Mouse (Mus musculus) kidney, embryonic 14.5 days (tissue): ENCODE measurements around the gene Xylt1. TPM values are rescaled to one million over a fixed set of nuclear protein-coding genes. Genes with fewer than 3 reads are reported as not detected.

ENCODE experiments used
- ATAC-seq: fragments of 200-750 bp; cut with Nextera tagmentation; 2 replicates; pipeline ENCODE4 v1.8.0; 2017; ENCODE audit warnings: moderate number of reproducible peaks, mild to moderate bottlenecking, moderate TSS enrichment, moderate library complexity; ENCODE audit not compliant: low FRiP score, low TSS enrichment
- H3K27ac ChIP-seq: fragments of 300-500 bp; sonication (generic); 2 replicates; pipeline ENCODE4 v1.5.1; 2014; ENCODE audit warnings: low read depth, mild to moderate bottlenecking, low read length, moderate library complexity, mixed read lengths
- H3K27me3 ChIP-seq: fragments of 300-500 bp; sonication (generic); 2 replicates; pipeline ENCODE4 v1.6.1; 2014; ENCODE audit warnings: mild to moderate bottlenecking, low read length; ENCODE audit not compliant: control insufficient read depth, insufficient read depth
- H3K36me3 ChIP-seq: fragments of 300-500 bp; sonication (generic); 2 replicates; pipeline ENCODE4 v1.6.1; 2014; ENCODE audit warnings: low read length, mixed read lengths; ENCODE audit not compliant: control insufficient read depth, insufficient read depth
- H3K4me1 ChIP-seq: fragments of 300-500 bp; sonication (generic); 2 replicates; pipeline ENCODE4 v1.6.1; 2014; ENCODE audit warnings: low read length, mixed read lengths; ENCODE audit not compliant: control insufficient read depth, insufficient read depth
- H3K4me2 ChIP-seq: fragments of 300-500 bp; sonication (generic); replicated peaks from 2 replicates; pipeline ENCODE4 v1.6.1; 2014; ENCODE audit warnings: low read depth, mild to moderate bottlenecking, low read length
- H3K4me3 ChIP-seq: fragments of 300-500 bp; sonication (generic); 2 replicates; pipeline ENCODE4 v1.5.1; 2014; ENCODE audit warnings: mild to moderate bottlenecking, low read length
- H3K9ac ChIP-seq: fragments of 300-500 bp; sonication (generic); 2 replicates; pipeline ENCODE4 v1.6.1; 2014; ENCODE audit warnings: low read depth, mild to moderate bottlenecking, low read length, moderate library complexity
- H3K9me3 ChIP-seq: fragments of 300-500 bp; sonication (generic); 2 replicates; pipeline ENCODE4 v1.6.1; 2016; ENCODE audit warnings: low read length; ENCODE audit not compliant: control insufficient read depth
- WGBS: fragments of 180-500 bp; shearing (Covaris S2); extraction: QIAGEN DNeasy Blood & Tissue Kit; methylation state at CpG from one replicate; pipeline ENCODE4 v1.1.7; 2014; 5-methylcytosine and 5-hydroxymethylcytosine counted together
- polyA plus RNA-seq: library from polyadenylated mRNA; unstranded; fragments of >200 nt; fragmentation: Nextera tagmentation; extraction: Ambion mirVana; gene quantifications from 2 replicates; pipeline ENCODE4 v1.2.1, GENCODE M21; 2014

The Xylt1 gene
- polyA plus RNA-seq, 1 experiment from 2014 or later = 4.6 TPM

DNA sequence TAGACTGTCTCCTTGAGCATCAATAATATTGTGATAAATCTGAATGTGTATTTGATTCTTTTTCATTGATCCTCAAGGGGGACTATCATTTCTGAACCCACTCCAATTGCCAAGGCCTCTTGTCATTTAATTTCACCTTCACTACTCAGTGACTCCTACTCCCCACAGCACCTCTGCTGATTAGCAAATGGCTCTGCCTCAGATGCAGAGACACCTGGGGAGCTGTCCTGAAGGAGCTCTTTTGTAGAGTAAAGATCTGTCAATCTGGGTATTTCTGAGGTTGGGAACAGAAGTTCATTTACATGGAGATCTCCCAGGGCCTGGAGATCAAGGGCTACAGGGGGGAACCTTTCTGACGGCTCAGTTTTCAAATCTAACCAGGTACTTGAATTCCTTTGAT is 98.2 kb downstream of the Xylt1 start:
- Histone ChIP-seq H3K4me3 (no peak overlapping the region), H3K4me2 (no peak overlapping the region), H3K27me3 (no peaks in the 10 kb centered on the region), H3K9me3 (no peaks in the 10 kb centered on the region), H3K36me3 (no peaks in the 10 kb centered on the region), H3K9ac (no peak overlapping the region), H3K27ac (no peak overlapping the region), H3K4me1 (no peaks in the 10 kb centered on the region)
- whole genome bisulfite sequencing = 26% methylated on average over 1 of the region's 1 CpGs
- ATAC-seq = no peak

DNA sequence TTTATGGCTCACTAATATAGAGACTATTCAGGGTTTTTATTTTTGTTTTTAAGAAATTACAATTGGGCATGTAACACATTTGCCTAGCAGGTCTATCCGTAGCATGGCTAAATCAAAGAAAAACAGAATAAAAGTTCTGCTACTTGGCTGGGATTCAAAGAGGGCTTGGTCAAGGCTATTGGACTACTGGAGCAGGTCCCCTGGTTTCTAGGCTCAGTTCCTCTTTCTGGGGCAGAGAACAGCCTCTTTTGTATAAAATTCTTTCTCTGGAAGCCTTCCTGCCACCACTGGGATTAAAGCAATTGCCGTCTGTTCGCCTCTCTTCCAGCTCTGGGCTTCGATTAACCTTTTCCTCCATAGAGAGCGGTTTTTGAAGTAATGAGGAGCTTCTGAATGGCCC is 100.1 kb downstream of the Xylt1 start:
- H3K4me1 ChIP-seq = no peaks in the 10 kb centered on the region
- H3K36me3 ChIP-seq = no peaks in the 10 kb centered on the region
- H3K9me3 ChIP-seq = no peaks in the 10 kb centered on the region
- H3K9ac ChIP-seq = no peak overlapping the region
- ATAC-seq = no peak
- H3K27ac ChIP-seq = no peak overlapping the region
- H3K4me2 ChIP-seq = no peak overlapping the region
- H3K4me3 ChIP-seq = no peak overlapping the region
- H3K27me3 ChIP-seq = no peaks in the 10 kb centered on the region
- 89% methylated on average over 5 of the region's 5 CpGs for WGBS

DNA sequence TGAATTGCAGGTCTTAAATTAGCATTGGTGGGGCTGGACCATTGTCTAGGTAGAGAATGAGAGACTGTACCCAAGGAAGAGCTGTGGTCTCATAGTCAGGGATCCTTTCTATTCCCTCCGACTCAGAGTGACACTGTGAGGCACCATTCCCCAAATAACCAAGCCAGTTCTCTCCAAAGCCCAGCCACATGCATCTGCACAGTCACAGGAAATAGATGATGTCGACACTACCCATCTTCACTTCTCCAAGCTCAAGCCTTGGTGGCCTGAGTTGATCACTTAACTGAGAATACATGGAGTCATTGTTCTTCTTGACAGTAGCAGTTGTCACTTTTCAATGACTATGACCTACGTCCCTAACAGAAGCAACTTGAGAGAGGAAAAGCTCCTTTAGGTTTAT is 100.6 kb downstream of the Xylt1 start:
- no peak overlapping the region for H3K9ac ChIP-seq
- 87% methylated on average over 3 of the region's 3 CpGs for WGBS

DNA sequence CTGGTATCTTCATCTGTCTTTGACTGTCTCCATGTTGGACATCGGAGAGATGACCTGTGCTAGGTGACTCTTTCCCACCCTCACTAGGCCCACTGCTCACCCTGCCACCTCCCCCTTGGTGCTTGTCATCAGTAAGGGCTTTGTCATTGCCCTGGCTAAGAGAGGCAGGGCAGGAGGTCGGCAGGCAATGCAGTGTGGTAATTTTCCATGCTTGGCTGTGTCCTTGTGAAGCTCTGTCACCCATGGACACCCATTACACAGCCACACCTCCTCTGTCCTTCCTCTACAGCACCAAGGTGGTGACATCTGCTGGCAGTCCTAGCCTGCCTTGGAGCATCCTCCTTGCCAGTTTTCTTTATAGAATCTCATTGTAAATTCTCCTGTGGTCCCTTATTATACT is 101.9 kb downstream of the Xylt1 start:
- no peaks in the 10 kb centered on the region for H3K9me3 ChIP-seq
- H3K36me3 ChIP-seq = no peaks in the 10 kb centered on the region
- H3K4me3 ChIP-seq = no peak overlapping the region
- no peaks in the 10 kb centered on the region for H3K27me3 ChIP-seq
- H3K27ac ChIP-seq = no peak overlapping the region
- H3K4me1 ChIP-seq = no peaks in the 10 kb centered on the region
- ATAC-seq = no peak
- WGBS = 81% methylated on average over 2 of the region's 2 CpGs
- H3K9ac ChIP-seq = no peak overlapping the region
- H3K4me2 ChIP-seq = no peak overlapping the region

More for the DNA sequence above, 100.6 kb downstream of the Xylt1 start:
- Histone ChIP-seq H3K4me3 (no peak overlapping the region), H3K36me3 (no peaks in the 10 kb centered on the region), H3K4me1 (no peaks in the 10 kb centered on the region), H3K27me3 (no peaks in the 10 kb centered on the region), H3K27ac (no peak overlapping the region), H3K4me2 (no peak overlapping the region), H3K9me3 (no peaks in the 10 kb centered on the region)
- ATAC-seq = no peak

DNA sequence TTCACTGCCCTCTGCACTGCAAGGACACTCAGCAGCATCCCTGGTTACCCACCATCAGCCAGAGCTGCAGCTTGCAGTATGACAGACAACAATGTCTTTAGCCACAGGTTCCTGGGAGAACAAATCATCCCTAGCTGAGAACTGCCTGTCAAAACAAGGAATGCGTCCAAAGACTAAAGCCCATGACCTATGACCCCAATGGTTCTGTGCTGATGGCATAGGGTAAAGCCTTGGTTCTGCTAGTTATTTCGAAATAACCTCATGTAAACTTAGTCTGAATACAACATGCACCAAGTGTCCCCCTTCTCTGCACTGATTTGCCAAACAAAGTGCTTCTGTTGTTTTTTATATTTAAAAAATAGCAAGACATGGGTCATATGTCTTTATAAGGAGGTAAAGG is 103.8 kb downstream of the Xylt1 start:
- H3K9me3 ChIP-seq = no peaks in the 10 kb centered on the region
- H3K4me1 ChIP-seq = no peaks in the 10 kb centered on the region
- no peaks in the 10 kb centered on the region for H3K36me3 ChIP-seq
- H3K27me3 ChIP-seq = no peaks in the 10 kb centered on the region
- H3K9ac ChIP-seq = no peak overlapping the region
- no peak overlapping the region for H3K27ac ChIP-seq
- H3K4me2 ChIP-seq = no peak overlapping the region
- ATAC-seq = no peak
- 71% methylated on average over 2 of the region's 2 CpGs for WGBS
- no peak overlapping the region for H3K4me3 ChIP-seq

DNA sequence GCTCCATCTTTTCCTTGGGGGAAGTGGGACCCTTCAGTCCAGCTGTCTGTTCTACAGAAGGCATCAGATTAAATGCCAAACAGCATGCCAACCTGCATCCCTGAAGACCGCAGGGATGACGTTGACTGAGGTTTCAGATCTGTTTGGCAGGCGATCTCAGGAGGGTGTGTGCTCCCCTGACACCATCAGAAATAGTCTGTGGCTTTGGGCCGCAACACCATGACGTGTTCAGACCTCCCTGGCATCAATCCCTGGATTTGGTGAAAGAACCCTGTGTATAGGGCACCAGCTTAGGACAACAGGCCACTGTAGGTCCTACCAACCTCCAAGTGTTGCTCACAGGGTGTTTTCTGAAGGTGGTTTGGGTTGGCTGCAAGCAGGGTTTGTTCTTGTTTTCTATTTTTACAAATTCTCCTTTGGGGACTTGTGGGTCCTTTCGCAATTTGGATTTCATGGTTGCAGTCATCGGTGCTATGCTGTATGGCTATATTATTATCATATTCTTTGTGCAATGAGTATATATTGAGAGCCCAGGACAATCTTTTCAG is 104.3 kb downstream of the Xylt1 start:
- H3K9me3 ChIP-seq = no peaks in the 10 kb centered on the region
- no peaks in the 10 kb centered on the region for H3K36me3 ChIP-seq
- H3K9ac ChIP-seq = no peak overlapping the region
- no peaks in the 10 kb centered on the region for H3K27me3 ChIP-seq
- H3K4me2 ChIP-seq = no peak overlapping the region
- no peak overlapping the region for H3K27ac ChIP-seq
- no peak for ATAC-seq
- no peak overlapping the region for H3K4me3 ChIP-seq
- no peaks in the 10 kb centered on the region for H3K4me1 ChIP-seq
- WGBS = 93% methylated on average over 7 of the region's 7 CpGs

DNA sequence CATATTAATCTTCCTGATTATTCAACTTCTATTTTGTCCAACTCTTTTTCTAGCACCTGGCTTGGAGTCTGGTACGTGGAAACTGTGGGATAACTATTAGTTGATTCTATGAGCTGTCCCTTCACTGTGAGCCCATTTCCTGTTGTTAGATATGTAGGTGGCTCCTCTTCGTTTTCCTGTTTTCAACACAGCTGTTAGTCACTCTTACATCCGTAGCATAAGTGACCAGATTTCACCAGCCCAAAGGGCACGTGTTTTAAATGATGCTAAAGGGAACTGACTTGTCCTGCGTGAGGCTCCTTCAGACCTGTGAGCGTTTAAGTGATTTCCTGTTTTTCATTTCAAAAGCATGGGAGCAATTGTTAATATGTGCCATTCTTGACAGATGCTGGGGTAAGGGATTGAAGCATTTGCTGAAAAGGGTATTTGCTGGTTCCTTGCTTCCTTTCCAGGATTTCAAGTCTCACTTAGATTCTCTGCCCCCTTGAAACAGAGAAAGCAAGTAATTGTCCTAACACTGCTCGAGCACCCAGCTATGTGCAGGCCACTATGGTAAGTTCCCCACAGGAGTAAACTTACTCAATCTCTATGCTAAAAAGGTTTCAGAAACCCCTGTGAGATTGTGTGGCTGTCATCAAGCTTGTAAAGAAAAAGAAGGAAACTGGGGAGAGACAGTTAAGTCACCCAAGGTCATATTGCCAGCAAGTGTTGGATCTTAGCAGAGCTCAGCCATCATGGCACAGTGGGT is 105.8 kb downstream of the Xylt1 start:
- no peak overlapping the region for H3K27ac ChIP-seq
- H3K4me3 ChIP-seq = no peak overlapping the region
- no peak for ATAC-seq
- H3K4me1 ChIP-seq = 0 out of 2 replicates have a peak, but pooled peaks cover 5% of the 10 kb centered on the region
- H3K9ac ChIP-seq = no peak overlapping the region
- H3K27me3 ChIP-seq = no peaks in the 10 kb centered on the region
- H3K9me3 ChIP-seq = no peaks in the 10 kb centered on the region
- H3K36me3 ChIP-seq = no peaks in the 10 kb centered on the region
- WGBS = 77% methylated on average over 7 of the region's 7 CpGs
- H3K4me2 ChIP-seq = no peak overlapping the region

DNA sequence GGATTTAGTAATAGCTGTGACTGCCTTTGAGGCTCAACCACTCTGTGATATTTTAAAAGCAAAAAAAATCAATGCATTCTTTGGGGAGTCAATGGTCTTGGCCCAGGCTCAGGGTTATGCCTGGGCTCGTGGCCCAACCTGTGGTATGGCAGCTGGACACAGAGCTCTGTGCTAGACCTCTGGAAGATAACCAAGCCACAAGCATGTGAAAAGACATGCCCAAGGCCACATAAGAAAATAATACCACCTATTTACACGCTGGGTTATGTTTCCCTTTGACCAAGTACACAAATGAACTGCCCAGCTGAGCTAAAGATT is 106.4 kb downstream of the Xylt1 start:
- Histone ChIP-seq H3K4me2 (no peak overlapping the region), H3K4me1 (0 out of 2 replicates have a peak, but pooled peaks cover 5% of the 10 kb centered on the region), H3K4me3 (no peak overlapping the region), H3K27me3 (no peaks in the 10 kb centered on the region), H3K27ac (no peak overlapping the region), H3K9ac (no peak overlapping the region), H3K9me3 (no peaks in the 10 kb centered on the region), H3K36me3 (no peaks in the 10 kb centered on the region)
- WGBS = 87% methylated on average over 2 of the region's 2 CpGs
- no peak for ATAC-seq

DNA sequence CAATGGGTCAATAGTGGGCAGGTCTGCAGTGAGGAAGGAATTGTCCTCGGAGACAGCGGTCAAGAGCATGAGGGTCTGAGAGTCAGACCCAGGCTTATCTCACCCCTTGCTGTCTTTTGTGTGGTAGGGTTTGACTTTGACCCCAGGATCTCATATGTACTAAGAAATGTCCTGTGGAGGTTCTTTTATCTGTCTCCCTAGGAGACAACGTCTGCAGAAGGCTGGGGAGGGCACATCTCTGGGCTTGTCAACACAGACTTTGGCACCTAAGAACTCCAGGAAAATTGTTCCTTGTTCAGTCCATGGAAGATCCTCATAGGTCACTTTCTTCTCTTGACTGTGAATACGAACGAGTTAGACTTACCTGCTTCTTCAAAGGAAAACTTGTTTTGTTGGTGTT is 109.2 kb downstream of the Xylt1 start:
- no peaks in the 10 kb centered on the region for H3K9me3 ChIP-seq
- no peak overlapping the region for H3K27ac ChIP-seq
- 0 out of 2 replicates have a peak, but pooled peaks cover 5% of the 10 kb centered on the region for H3K4me1 ChIP-seq
- no peak overlapping the region for H3K4me3 ChIP-seq
- H3K9ac ChIP-seq = no peak overlapping the region
- H3K36me3 ChIP-seq = no peaks in the 10 kb centered on the region
- 73% methylated on average over 5 of the region's 5 CpGs for WGBS
- H3K27me3 ChIP-seq = no peaks in the 10 kb centered on the region
- no peak for ATAC-seq
- H3K4me2 ChIP-seq = no peak overlapping the region
